Mouse (Mus musculus) MN1 (cell line): ENCODE measurements around the gene Gm20896.
"Not testable (repeated sequence)": the region's sequence is repeated elsewhere in the genome, so short reads cannot be mapped to it uniquely, and the experiment has no call there.

Experiments
- DNase-seq: peaks from one replicate; pipeline ENCODE4 v3.0.0-alpha.2; 2016; ENCODE audit warnings: low spot score

Gm20896 gene

GRCm38 (mm10) chrY:35921426-35921825, at the start of gene Gm20896:
Gm20896 (minus strand) TSS chrY:35921526.
- not testable (repeated sequence) for DNase-seq
